In genomic region chr16:36931381-36931780, GRCm38 (mm10) we compare ENCODE assay signal across 22 mouse cellular contexts. TPM values are rescaled to one million over a fixed set of nuclear protein-coding genes. Genes with fewer than 3 reads are reported as not detected.
DNase-seq lines count a peak whose midpoint lies in the region; ATAC-seq and TF ChIP-seq lines count a peak whose summit lies in the region.
"Had no signal": no experiment of that assay in that cellular context is flagged by ENCODE, and none has a peak within 500 bp of the region (broad histone marks: within the 10 kb centered on the region; RNA-seq: fewer than 3 reads in every experiment).

No protein-coding gene starts in this region.

- intact Hi-C loops in gastrocnemius, adult 2 months (cut with DNase I) = no loop called here

- no peak for ATAC-seq in intestine, postnatal 0 days
- ATAC-seq: activated CD4-positive, CD25-positive, alpha-beta regulatory T cell, adult 4 months; forebrain, embryonic 13.5 days; intestine, embryonic 15.5 days; Patski had no signal

- H3K36me3 ChIP-seq in thymus, adult 2 months (ENCODE audit: control insufficient read depth, insufficient read depth, low read length) = 0 out of 2 replicates have a peak, but pooled peaks cover 3% of the 10 kb centered on the region
- peaks cover 39% of the 10 kb centered on the region; the same call in 1 of the 2 replicates for H3K36me3 ChIP-seq in macrophage (ENCODE audit: inconsistent target)
- peaks cover 67% of the 10 kb centered on the region for H3K36me3 ChIP-seq in intestine, postnatal 0 days (ENCODE audit: control insufficient read depth, insufficient read depth)

- TF ChIP-seq CTCF in gastrocnemius, adult 2 months (IDR thresholded peaks at IDR 0.05) = no peak
- no peak for TF ChIP-seq CTCF in thymus, adult 2 months (IDR thresholded peaks at IDR 0.05; ENCODE audit: borderline replicate concordance, control insufficient read depth, extremely low read depth, insufficient read depth, low read length, poor library complexity)
- TF ChIP-seq CTCF in intestine, postnatal 0 days (IDR thresholded peaks at IDR 0.05; ENCODE audit: low read depth) = no peak

- peaks cover 11% of the 10 kb centered on the region for H3K79me2 ChIP-seq in macrophage (ENCODE audit: inconsistent target)

- 0 out of 2 replicates have a peak overlapping the region, but pooled peaks have one; percentile 28 for H3K27ac ChIP-seq in gastrocnemius, adult 2 months
- peak overlapping the region; percentile 49 for H3K27ac ChIP-seq in thymus, adult 2 months (ENCODE audit: control insufficient read depth, insufficient read depth, low read length)
- peak overlapping the region; percentile 6; the same call in 1 of the 2 replicates for H3K27ac ChIP-seq in brown adipose tissue, adult 24 weeks (replicated peaks; ENCODE audit: low read depth, low read length)
- peak overlapping the region; percentile 58 for H3K27ac ChIP-seq in macrophage
- H3K27ac ChIP-seq in intestine, postnatal 0 days (ENCODE audit: low read depth, low read length) = no peak overlapping the region; the same call in 1 of the 2 replicates
- H3K27ac ChIP-seq: forebrain, embryonic 13.5 days; heart, adult 2 months; hindbrain, embryonic 10.5 days; hindbrain, embryonic 14.5 days; intestine, embryonic 15.5 days had no signal

- H3K4me2 ChIP-seq in intestine, postnatal 0 days (replicated peaks; ENCODE audit: low read depth) = no peak overlapping the region
- H3K4me2 ChIP-seq: forebrain, embryonic 13.5 days; heart, embryonic 12.5 days; hindbrain, embryonic 14.5 days; intestine, embryonic 15.5 days had no signal

- H3K9me3 ChIP-seq in intestine, postnatal 0 days (ENCODE audit: control insufficient read depth) = no peaks in the 10 kb centered on the region
- H3K9me3 ChIP-seq: forebrain, embryonic 13.5 days; heart, embryonic 12.5 days; hindbrain, embryonic 10.5 days; intestine, embryonic 15.5 days had no signal

- DNase-seq in gastrocnemius, adult 2 months = no peak
- no peak for DNase-seq in gastrocnemius, adult 18-20 months (ENCODE audit: low spot score)
- DNase-seq in thymus, adult 2 months = no peak
- no peak for DNase-seq in thymus, postnatal 36 days
- no peak for DNase-seq in adrenal gland, adult 2 months
- DNase-seq: adrenal gland, postnatal 25 days; cerebellum, adult 18-20 months; cerebellum, postnatal 10 days; gastrocnemius, postnatal 10 days; heart, adult 2 months had no signal

- no peak overlapping the region for H3K4me3 ChIP-seq in gastrocnemius, adult 2 months
- no peak overlapping the region for H3K4me3 ChIP-seq in thymus, adult 2 months (ENCODE audit: control insufficient read depth, insufficient read depth, low read length)
- no peak overlapping the region for H3K4me3 ChIP-seq in brown adipose tissue, adult 24 weeks (ENCODE audit: insufficient read depth, low read depth, low read length)
- H3K4me3 ChIP-seq in macrophage (ENCODE audit: inconsistent target) = no peak overlapping the region
- H3K4me3 ChIP-seq in intestine, postnatal 0 days (ENCODE audit: low read depth, low read length) = no peak overlapping the region
- H3K4me3 ChIP-seq: forebrain, embryonic 13.5 days; heart, adult 2 months; heart, embryonic 12.5 days; hindbrain, embryonic 10.5 days; intestine, embryonic 15.5 days had no signal

- no peak for TF ChIP-seq POLR2A in thymus, adult 2 months (IDR thresholded peaks at IDR 0.05; ENCODE audit: control insufficient read depth, extremely low read depth, insufficient read depth, low read length, poor library complexity)

- no peak overlapping the region for H3K9ac ChIP-seq in intestine, postnatal 0 days (ENCODE audit: low read depth, low read length)
- H3K9ac ChIP-seq: forebrain, embryonic 13.5 days; heart, embryonic 12.5 days; hindbrain, embryonic 14.5 days; intestine, embryonic 15.5 days had no signal

- WGBS in thymus, adult 2 months = 96% methylated on average over 10 of the region's 10 CpGs
- WGBS in macrophage (ENCODE audit: missing documents) = 95% methylated on average over 10 of the region's 10 CpGs
- 94% methylated on average over 10 of the region's 10 CpGs for WGBS in intestine, postnatal 0 days

- H3K4me1 ChIP-seq in thymus, adult 2 months (replicated peaks; ENCODE audit: control insufficient read depth, insufficient read depth, low read length) = peaks cover 50% of the 10 kb centered on the region
- H3K4me1 ChIP-seq in brown adipose tissue, adult 24 weeks (ENCODE audit: control insufficient read depth, insufficient read depth, insufficient read length, low read length) = peaks cover 9% of the 10 kb centered on the region; the same call in 1 of the 2 replicates
- no peaks in the 10 kb centered on the region for H3K4me1 ChIP-seq in intestine, postnatal 0 days (replicated peaks; ENCODE audit: control insufficient read depth, insufficient read depth, low read length)
- H3K4me1 ChIP-seq: forebrain, embryonic 13.5 days; hindbrain, embryonic 10.5 days; intestine, embryonic 15.5 days had no signal

- no peaks in the 10 kb centered on the region for H3K27me3 ChIP-seq in thymus, adult 2 months (ENCODE audit: control insufficient read depth, insufficient read depth, low read length)
- no peaks in the 10 kb centered on the region for H3K27me3 ChIP-seq in intestine, postnatal 0 days (replicated peaks; ENCODE audit: control insufficient read depth, insufficient read depth, low read length)
- H3K27me3 ChIP-seq: forebrain, embryonic 13.5 days; heart, embryonic 12.5 days; intestine, embryonic 15.5 days; Patski had no signal

RNA-seq across cellular contexts. Expression of gene Hcls1, which starts 3.4 kb away (rescaled TPM):
- total RNA-seq in gastrocnemius, adult 2 months (2021) = 1 to 10 TPM; 1.6 to 2.7 TPM
- 1 to 10 TPM; 2.0 to 2.1 TPM for total RNA-seq in gastrocnemius, adult 18-20 months (2021)
- polyA plus RNA-seq in thymus, adult 2 months (2012; rRNA removed) = 118 and 132 TPM in 2 replicates
- polyA plus RNA-seq in brown adipose tissue, adult 24 weeks (2012; ENCODE audit: insufficient read depth, insufficient read length, missing spikeins) = 5.9 and 7.8 TPM in 2 replicates
- total RNA-seq in macrophage (2018; cell fraction: chromatin; rRNA removed) = 100 to 1,000 TPM; 109 to 549 (median 220) TPM
- 100 to 1,000 TPM; 192 to 507 (median 307) TPM for total RNA-seq in macrophage (2018; cell fraction: cytosol; rRNA removed)
- 100 to 1,000 TPM; 120 to 448 (median 226) TPM for total RNA-seq in macrophage (2018; cell fraction: nucleus; rRNA removed)
- polyA plus RNA-seq in macrophage (2018) = 214 to 424 TPM (median 292 TPM) in 3 replicates
- total RNA-seq in adrenal gland, adult 2 months (2021) = 10 to 100 TPM; 10.3 to 15.4 TPM
- 7.7 and 8.1 TPM in 2 replicates for polyA plus RNA-seq in adrenal gland, adult 2 months (2012; rRNA removed)
- polyA plus RNA-seq in intestine, postnatal 0 days (2015; fragmentation: Nextera tagmentation; extraction: Ambion mirVana) = 16.1 and 18.7 TPM in 2 replicates
- polyA plus RNA-seq: C2C12, Patski had no signal

RNA-seq across cellular contexts. Expression of gene Golgb1, which starts 56.4 kb away (rescaled TPM):
- total RNA-seq in gastrocnemius, adult 2 months (2021) = 10 to 100 TPM; 17.7 to 28.9 TPM
- total RNA-seq in gastrocnemius, adult 18-20 months (2021) = 10 to 100 TPM; 21.8 to 22.3 TPM
- 46.6 and 47.6 TPM in 2 replicates for polyA plus RNA-seq in thymus, adult 2 months (2012; rRNA removed)
- polyA plus RNA-seq in brown adipose tissue, adult 24 weeks (2012; ENCODE audit: insufficient read depth, insufficient read length, missing spikeins) = 18.4 and 23.8 TPM in 2 replicates
- 100 to 1,000 TPM in 22 of 26 experiments, 10 to 100 TPM in 4; 71.4 to 326 (median 138) TPM for total RNA-seq in macrophage (2018; cell fraction: chromatin; rRNA removed)
- total RNA-seq in macrophage (2018; cell fraction: cytosol; rRNA removed) = 10 to 100 TPM; 21.7 to 45.3 (median 33.3) TPM
- total RNA-seq in macrophage (2018; cell fraction: nucleus; rRNA removed) = 10 to 100 TPM; 51.3 to 96.8 (median 65.2) TPM
- 18.2 to 49.2 TPM (median 25.8 TPM) in 3 replicates for polyA plus RNA-seq in macrophage (2018)
- 10 to 100 TPM; 68.0 to 98.8 TPM for total RNA-seq in adrenal gland, adult 2 months (2021)
- 50.7 and 55.0 TPM in 2 replicates for polyA plus RNA-seq in adrenal gland, adult 2 months (2012; rRNA removed)
- polyA plus RNA-seq in intestine, postnatal 0 days (2015; fragmentation: Nextera tagmentation; extraction: Ambion mirVana) = 73.7 and 82.0 TPM in 2 replicates

RNA-seq across cellular contexts. Expression of gene Eaf2, which starts 56.6 kb away (rescaled TPM):
- under 1 TPM in 1 of 2 experiments, not detected in 1; 0.25 TPM for total RNA-seq in gastrocnemius, adult 2 months (2021)
- total RNA-seq in gastrocnemius, adult 18-20 months (2021) = under 1 TPM in 1 of 2 experiments, not detected in 1; 0.32 TPM
- 0.65 and 1.2 TPM in 2 replicates for polyA plus RNA-seq in thymus, adult 2 months (2012; rRNA removed)
- polyA plus RNA-seq in brown adipose tissue, adult 24 weeks (2012; ENCODE audit: insufficient read depth, insufficient read length, missing spikeins) = 9.2 and 10.5 TPM in 2 replicates
- under 1 TPM in 9 of 26 experiments, not detected in 17; 0.21 to 0.89 (median 0.55) TPM for total RNA-seq in macrophage (2018; cell fraction: chromatin; rRNA removed)
- total RNA-seq in macrophage (2018; cell fraction: cytosol; rRNA removed) = under 1 TPM in 10 of 26 experiments, not detected in 16; 0.09 to 0.41 (median 0.17) TPM
- 1 to 10 TPM in 3 of 26 experiments, under 1 TPM in 14, not detected in 9; 0.34 to 1.5 (median 0.72) TPM for total RNA-seq in macrophage (2018; cell fraction: nucleus; rRNA removed)
- polyA plus RNA-seq in macrophage (2018) = not detected in 3 replicates
- total RNA-seq in adrenal gland, adult 2 months (2021) = 1 to 10 TPM; 1.4 to 1.8 TPM
- not detected in 2 replicates for polyA plus RNA-seq in adrenal gland, adult 2 months (2012; rRNA removed)
- polyA plus RNA-seq in intestine, postnatal 0 days (2015; fragmentation: Nextera tagmentation; extraction: Ambion mirVana) = 1.0 and 1.1 TPM in 2 replicates

RNA-seq across cellular contexts. Expression of gene Fbxo40, which starts 58.9 kb away (rescaled TPM):
- total RNA-seq in gastrocnemius, adult 2 months (2021) = 100 to 1,000 TPM; 258 to 380 TPM
- total RNA-seq in gastrocnemius, adult 18-20 months (2021) = 100 to 1,000 TPM; 275 to 366 TPM
- polyA plus RNA-seq in thymus, adult 2 months (2012; rRNA removed) = 0.96 and 2.3 TPM in 2 replicates
- 3.1 and 4.8 TPM in 2 replicates for polyA plus RNA-seq in brown adipose tissue, adult 24 weeks (2012; ENCODE audit: insufficient read depth, insufficient read length, missing spikeins)
- total RNA-seq in macrophage (2018; cell fraction: chromatin; rRNA removed) = under 1 TPM in 16 of 26 experiments, not detected in 10; 0.13 to 0.92 (median 0.40) TPM
- total RNA-seq in macrophage (2018; cell fraction: cytosol; rRNA removed) = 1 to 10 TPM in 1 of 26 experiments, under 1 TPM in 25; 0.03 to 1.1 (median 0.12) TPM
- 1 to 10 TPM in 3 of 26 experiments, under 1 TPM in 18, not detected in 5; 0.07 to 1.7 (median 0.39) TPM for total RNA-seq in macrophage (2018; cell fraction: nucleus; rRNA removed)
- polyA plus RNA-seq in macrophage (2018) = 0.03 TPM in 1 of 3 replicates, not detected in the others
- total RNA-seq in adrenal gland, adult 2 months (2021) = under 1 TPM; 0.28 to 0.29 TPM
- polyA plus RNA-seq in adrenal gland, adult 2 months (2012; rRNA removed) = 0.04 and 0.12 TPM in 2 replicates
- 0.03 TPM in 1 of 2 replicates, not detected in the other for polyA plus RNA-seq in intestine, postnatal 0 days (2015; fragmentation: Nextera tagmentation; extraction: Ambion mirVana)
- polyA plus RNA-seq: embryonic facial prominence, embryonic 11.5 days; hindbrain, embryonic 10.5 days; intestine, embryonic 15.5 days had no signal
